Mouse (Mus musculus): ENCODE data around the gene Klf15. TPM values are rescaled to one million over a fixed set of nuclear protein-coding genes. Genes with fewer than 3 reads are reported as not detected.

The Klf15 gene
- polyA plus RNA-seq (2014; fragmentation: Nextera tagmentation; extraction: Ambion mirVana) = 3.0 and 5.1 TPM in 2 replicates

- Histone ChIP-seq H3K27ac (ENCODE audit: low read depth) (no peak within 1 kb of the TSS), H3K27me3 (replicated peaks; ENCODE audit: control insufficient read depth, insufficient read depth, low read length) (peaks cover 17% of the 10 kb centered on the region), H3K36me3 (ENCODE audit: control insufficient read depth, insufficient read depth, low read length) (no peaks in the 10 kb centered on the region), H3K9ac (ENCODE audit: low read length) (peak within 1 kb of the TSS; percentile 45; the same call in 1 of the 2 replicates), H3K4me3 (ENCODE audit: low read depth, low read length) (peak within 1 kb of the TSS; percentile 50), H3K9me3 (ENCODE audit: control insufficient read depth, low read length) (no peaks in the 10 kb centered on the region), H3K4me2 (ENCODE audit: low read length) (peak within 1 kb of the TSS; percentile 99), H3K4me1 (replicated peaks; ENCODE audit: control insufficient read depth, insufficient read depth, low read length) (peaks cover 8% of the 10 kb centered on the region; the same call in 1 of the 2 replicates)
- ATAC-seq (replicated peaks; ENCODE audit: low FRiP score, low TSS enrichment, low read depth) = peak; percentile 72
- peak; percentile 80 for DNase-seq (ENCODE audit: low spot score)
- under 1% methylated on average over 63 of the region's 70 CpGs for WGBS
These were observed at the start of gene Klf15 for GRCm38 (mm10) chr6:90462181-90462706. TSS of gene Klf15 (plus strand) at chr6:90462576.

GRCm38 (mm10) chr6:90422565-90422964, 39.8 kb upstream of the Klf15 start:
- peak overlapping the region; percentile 17; the same call in 1 of the 2 replicates for H3K4me3 ChIP-seq (ENCODE audit: low read depth, low read length)
- H3K27ac ChIP-seq (ENCODE audit: low read depth) = no peak overlapping the region
- no peak overlapping the region for H3K9ac ChIP-seq (ENCODE audit: low read length)
- H3K4me1 ChIP-seq (replicated peaks; ENCODE audit: control insufficient read depth, insufficient read depth, low read length) = no peaks in the 10 kb centered on the region
- DNase-seq (ENCODE audit: low spot score) (peak; percentile 84), ATAC-seq (replicated peaks; ENCODE audit: low FRiP score, low TSS enrichment, low read depth) (peak; percentile 63)
- peak overlapping the region; percentile 43 for H3K4me2 ChIP-seq (ENCODE audit: low read length)
- no peaks in the 10 kb centered on the region for H3K9me3 ChIP-seq (ENCODE audit: control insufficient read depth, low read length)
- H3K36me3 ChIP-seq (ENCODE audit: control insufficient read depth, insufficient read depth, low read length) = no peaks in the 10 kb centered on the region
- peaks cover 10% of the 10 kb centered on the region for H3K27me3 ChIP-seq (replicated peaks; ENCODE audit: control insufficient read depth, insufficient read depth, low read length)
- WGBS = 6% methylated on average over 14 of the region's 14 CpGs

- 87% methylated on average over 3 of the region's 3 CpGs for WGBS
These were observed 37.0 kb upstream of the Klf15 start for GRCm38 (mm10) chr6:90425361-90425760.

GRCm38 (mm10) chr6:90426003-90426402, 36.4 kb upstream of the Klf15 start:
- H3K4me2 ChIP-seq (ENCODE audit: low read length) = no peak overlapping the region
- 62% methylated on average over 4 of the region's 4 CpGs for WGBS
- DNase-seq (ENCODE audit: low spot score) (no peak), ATAC-seq (replicated peaks; ENCODE audit: low FRiP score, low TSS enrichment, low read depth) (no peak)
- H3K27me3 ChIP-seq (replicated peaks; ENCODE audit: control insufficient read depth, insufficient read depth, low read length) = peaks cover 15% of the 10 kb centered on the region
- H3K4me1 ChIP-seq (replicated peaks; ENCODE audit: control insufficient read depth, insufficient read depth, low read length) = 0 out of 2 replicates have a peak, but pooled peaks cover 4% of the 10 kb centered on the region
- no peak overlapping the region for H3K9ac ChIP-seq (ENCODE audit: low read length)
- no peaks in the 10 kb centered on the region for H3K36me3 ChIP-seq (ENCODE audit: control insufficient read depth, insufficient read depth, low read length)
- no peaks in the 10 kb centered on the region for H3K9me3 ChIP-seq (ENCODE audit: control insufficient read depth, low read length)
- H3K27ac ChIP-seq (ENCODE audit: low read depth) = no peak overlapping the region
- H3K4me3 ChIP-seq (ENCODE audit: low read depth, low read length) = no peak overlapping the region

More at GRCm38 (mm10) chr6:90425361-90425760, 37.0 kb upstream of the Klf15 start:
- Histone ChIP-seq H3K36me3 (ENCODE audit: control insufficient read depth, insufficient read depth, low read length) (no peaks in the 10 kb centered on the region), H3K27ac (ENCODE audit: low read depth) (no peak overlapping the region), H3K4me2 (ENCODE audit: low read length) (no peak overlapping the region), H3K9me3 (ENCODE audit: control insufficient read depth, low read length) (no peaks in the 10 kb centered on the region), H3K4me3 (ENCODE audit: low read depth, low read length) (no peak overlapping the region), H3K4me1 (replicated peaks; ENCODE audit: control insufficient read depth, insufficient read depth, low read length) (0 out of 2 replicates have a peak, but pooled peaks cover 4% of the 10 kb centered on the region), H3K9ac (ENCODE audit: low read length) (no peak overlapping the region), H3K27me3 (replicated peaks; ENCODE audit: control insufficient read depth, insufficient read depth, low read length) (peaks cover 15% of the 10 kb centered on the region)
- no peak for DNase-seq (ENCODE audit: low spot score)
- no peak for ATAC-seq (replicated peaks; ENCODE audit: low FRiP score, low TSS enrichment, low read depth)

- under 1% methylated on average over 31 of the region's 31 CpGs for WGBS
- H3K27me3 ChIP-seq (replicated peaks; ENCODE audit: control insufficient read depth, insufficient read depth, low read length) = peaks cover 15% of the 10 kb centered on the region
- H3K4me2 ChIP-seq (ENCODE audit: low read length) = peak within 1 kb of the TSS; percentile 79
- 0 out of 2 replicates have a peak, but pooled peaks cover 4% of the 10 kb centered on the region for H3K4me1 ChIP-seq (replicated peaks; ENCODE audit: control insufficient read depth, insufficient read depth, low read length)
- no peaks in the 10 kb centered on the region for H3K36me3 ChIP-seq (ENCODE audit: control insufficient read depth, insufficient read depth, low read length)
- ATAC-seq (replicated peaks; ENCODE audit: low FRiP score, low TSS enrichment, low read depth) = peak; percentile 80
- H3K9ac ChIP-seq (ENCODE audit: low read length) = peak within 1 kb of the TSS; percentile 46
- H3K27ac ChIP-seq (ENCODE audit: low read depth) = no peak within 1 kb of the TSS
- DNase-seq (ENCODE audit: low spot score) = peak; percentile 82
- H3K4me3 ChIP-seq (ENCODE audit: low read depth, low read length) = peak within 1 kb of the TSS; percentile 36
- H3K9me3 ChIP-seq (ENCODE audit: control insufficient read depth, low read length) = no peaks in the 10 kb centered on the region
These were observed 33.9 kb upstream of the Klf15 start, which contains the start of gene Cfap100 for GRCm38 (mm10) chr6:90428380-90428974. TSS of gene Cfap100 (minus strand) at chr6:90428797.

GRCm38 (mm10) chr6:90429911-90430310, 32.5 kb upstream of the Klf15 start:
- DNase-seq (ENCODE audit: low spot score) = no peak
- 70% methylated on average over 14 of the region's 14 CpGs for WGBS
- H3K27ac ChIP-seq (ENCODE audit: low read depth) = no peak overlapping the region
- no peaks in the 10 kb centered on the region for H3K9me3 ChIP-seq (ENCODE audit: control insufficient read depth, low read length)
- H3K4me1 ChIP-seq (replicated peaks; ENCODE audit: control insufficient read depth, insufficient read depth, low read length) = 0 out of 2 replicates have a peak, but pooled peaks cover 4% of the 10 kb centered on the region
- no peak overlapping the region for H3K9ac ChIP-seq (ENCODE audit: low read length)
- no peaks in the 10 kb centered on the region for H3K36me3 ChIP-seq (ENCODE audit: control insufficient read depth, insufficient read depth, low read length)
- no peak for ATAC-seq (replicated peaks; ENCODE audit: low FRiP score, low TSS enrichment, low read depth)
- H3K4me3 ChIP-seq (ENCODE audit: low read depth, low read length) = no peak overlapping the region
- no peak overlapping the region for H3K4me2 ChIP-seq (ENCODE audit: low read length)
- peaks cover 15% of the 10 kb centered on the region for H3K27me3 ChIP-seq (replicated peaks; ENCODE audit: control insufficient read depth, insufficient read depth, low read length)

GRCm38 (mm10) chr6:90431487-90431886, 30.9 kb upstream of the Klf15 start:
- Histone ChIP-seq H3K4me3 (ENCODE audit: low read depth, low read length) (no peak overlapping the region), H3K4me1 (replicated peaks; ENCODE audit: control insufficient read depth, insufficient read depth, low read length) (0 out of 2 replicates have a peak, but pooled peaks cover 4% of the 10 kb centered on the region), H3K9ac (ENCODE audit: low read length) (no peak overlapping the region), H3K9me3 (ENCODE audit: control insufficient read depth, low read length) (no peaks in the 10 kb centered on the region), H3K27ac (ENCODE audit: low read depth) (no peak overlapping the region), H3K36me3 (ENCODE audit: control insufficient read depth, insufficient read depth, low read length) (no peaks in the 10 kb centered on the region), H3K4me2 (ENCODE audit: low read length) (no peak overlapping the region), H3K27me3 (replicated peaks; ENCODE audit: control insufficient read depth, insufficient read depth, low read length) (peaks cover 15% of the 10 kb centered on the region)
- no peak for DNase-seq (ENCODE audit: low spot score)
- no peak for ATAC-seq (replicated peaks; ENCODE audit: low FRiP score, low TSS enrichment, low read depth)
- WGBS = 60% methylated on average over 2 of the region's 2 CpGs

- Histone ChIP-seq H3K4me3 (ENCODE audit: low read depth, low read length) (no peak overlapping the region), H3K27me3 (replicated peaks; ENCODE audit: control insufficient read depth, insufficient read depth, low read length) (no peaks in the 10 kb centered on the region), H3K36me3 (ENCODE audit: control insufficient read depth, insufficient read depth, low read length) (no peaks in the 10 kb centered on the region), H3K27ac (ENCODE audit: low read depth) (no peak overlapping the region), H3K4me1 (replicated peaks; ENCODE audit: control insufficient read depth, insufficient read depth, low read length) (no peaks in the 10 kb centered on the region), H3K9me3 (ENCODE audit: control insufficient read depth, low read length) (0 out of 2 replicates have a peak, but pooled peaks cover 4% of the 10 kb centered on the region), H3K9ac (ENCODE audit: low read length) (no peak overlapping the region), H3K4me2 (ENCODE audit: low read length) (no peak overlapping the region)
- ATAC-seq (replicated peaks; ENCODE audit: low FRiP score, low TSS enrichment, low read depth) = peak; percentile 60
- WGBS = 65% methylated on average over 3 of the region's 3 CpGs
- no peak for DNase-seq (ENCODE audit: low spot score)
These were observed 27.7 kb upstream of the Klf15 start for GRCm38 (mm10) chr6:90434687-90435086.
